ENCODE assay signal across 16 mouse cellular contexts in the genomic region with DNA sequence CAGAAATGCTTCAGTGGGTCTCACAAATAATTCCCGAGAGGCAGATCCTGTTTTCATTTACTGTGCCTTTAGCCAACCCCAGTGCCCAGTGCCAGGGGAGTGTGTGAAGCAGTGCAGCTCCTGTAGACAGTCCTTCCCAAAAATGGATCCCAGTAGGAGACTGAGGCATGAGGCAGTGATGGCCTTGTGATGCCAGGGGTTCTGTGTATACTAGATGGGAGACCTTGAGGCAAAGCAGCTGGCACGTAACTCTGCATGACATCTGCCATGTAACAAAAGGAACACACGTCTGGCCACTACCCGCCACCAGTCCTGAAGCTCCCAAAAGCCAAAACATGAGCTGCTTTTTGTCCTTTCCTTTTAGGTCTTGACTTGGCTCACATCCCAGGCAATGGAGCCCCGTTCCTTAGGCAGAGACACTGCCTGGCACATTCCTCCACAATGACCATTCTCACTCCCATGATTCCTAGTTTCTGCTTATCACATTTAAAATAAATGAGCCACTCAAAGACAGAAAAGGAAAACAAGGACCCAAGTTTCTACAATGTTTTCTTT. TPM values are rescaled to one million over a fixed set of nuclear protein-coding genes. Genes with fewer than 3 reads are reported as not detected.
DNase-seq lines count a peak whose midpoint lies in the region; ATAC-seq and TF ChIP-seq lines count a peak whose summit lies in the region.
"Had no signal": no experiment of that assay in that cellular context is flagged by ENCODE, and none has a peak within 500 bp of the region (broad histone marks: within the 10 kb centered on the region; RNA-seq: fewer than 3 reads in every experiment).

No protein-coding gene starts in this region.

- no peak for TF ChIP-seq CTCF in lung, postnatal 0 days (IDR thresholded peaks at IDR 0.05)

- no peaks in the 10 kb centered on the region for H3K9me3 ChIP-seq in heart, embryonic 16.5 days (replicated peaks; ENCODE audit: control insufficient read depth, low read length)
- no peaks in the 10 kb centered on the region for H3K9me3 ChIP-seq in lung, postnatal 0 days (ENCODE audit: low read length)
- H3K9me3 ChIP-seq: embryonic facial prominence, embryonic 15.5 days; neural tube, embryonic 12.5 days had no signal

- no peak overlapping the region for H3K4me3 ChIP-seq in heart, embryonic 16.5 days (ENCODE audit: low read length)
- H3K4me3 ChIP-seq in lung, postnatal 0 days (ENCODE audit: low read depth, low read length): no peak overlapping the region
- H3K4me3 ChIP-seq: embryonic facial prominence, embryonic 15.5 days; neural tube, embryonic 12.5 days had no signal

- H3K4me1 ChIP-seq in heart, embryonic 16.5 days (ENCODE audit: control insufficient read depth, insufficient read depth, low read length): peaks cover 12% of the 10 kb centered on the region
- H3K4me1 ChIP-seq in lung, postnatal 0 days (ENCODE audit: insufficient read depth, low read depth, low read length): no peaks in the 10 kb centered on the region
- H3K4me1 ChIP-seq: embryonic facial prominence, embryonic 15.5 days; neural tube, embryonic 12.5 days had no signal

- no peak for TF ChIP-seq EP300 in lung, postnatal 0 days (IDR thresholded peaks at IDR 0.05)

- H3K9ac ChIP-seq in heart, embryonic 16.5 days (ENCODE audit: low read length): no peak overlapping the region
- H3K9ac ChIP-seq in lung, postnatal 0 days (replicated peaks; ENCODE audit: low read depth): no peak overlapping the region
- H3K9ac ChIP-seq: embryonic facial prominence, embryonic 15.5 days; neural tube, embryonic 12.5 days had no signal

- H3K27ac ChIP-seq in heart, embryonic 16.5 days (ENCODE audit: low read length): peak overlapping the region; percentile 84
- no peak overlapping the region for H3K27ac ChIP-seq in lung, postnatal 0 days (ENCODE audit: low read length)
- H3K27ac ChIP-seq: embryonic facial prominence, embryonic 15.5 days; neural tube, embryonic 12.5 days had no signal

- DNase-seq in cerebellum, postnatal 10 days: peak; percentile 44 to 45
- no peak for DNase-seq in cerebellum, adult 9-11 months
- DNase-seq in heart, adult 11 months: no peak
- DNase-seq in lung, postnatal 0 days (ENCODE audit: low spot score): peak; percentile 17
- no peak for DNase-seq in lung, adult 18-20 months
- peak; percentile 54 for DNase-seq in Muller cell, postnatal 12 days (ENCODE audit: inconsistent ontology term)
- DNase-seq in right cerebral cortex, postnatal 4 days: no peak
- DNase-seq: cerebellum, adult 18-20 months; kidney, adult 9 months; kidney, postnatal 4 days; left cerebral cortex, postnatal 4 days had no signal

- WGBS in heart, embryonic 16.5 days: 31% methylated on average over 5 of the region's 5 CpGs
- 51% methylated on average over 5 of the region's 5 CpGs for WGBS in lung, postnatal 0 days

- no peaks in the 10 kb centered on the region for H3K27me3 ChIP-seq in heart, embryonic 16.5 days (ENCODE audit: control insufficient read depth, insufficient read depth, low read length)
- no peaks in the 10 kb centered on the region for H3K27me3 ChIP-seq in lung, postnatal 0 days (replicated peaks; ENCODE audit: insufficient read depth, low read length)
- H3K27me3 ChIP-seq: embryonic facial prominence, embryonic 15.5 days; neural tube, embryonic 12.5 days had no signal

- H3K36me3 ChIP-seq in heart, embryonic 16.5 days (ENCODE audit: control insufficient read depth, insufficient read depth): no peaks in the 10 kb centered on the region
- no peaks in the 10 kb centered on the region; the same call in 1 of the 2 replicates for H3K36me3 ChIP-seq in lung, postnatal 0 days (ENCODE audit: insufficient read depth, low read length)
- H3K36me3 ChIP-seq: embryonic facial prominence, embryonic 15.5 days had no signal

- 0 out of 2 replicates have a peak overlapping the region, but pooled peaks have one; percentile 16 for H3K4me2 ChIP-seq in heart, embryonic 16.5 days (ENCODE audit: low read depth, low read length)
- H3K4me2 ChIP-seq in lung, postnatal 0 days (replicated peaks; ENCODE audit: low read depth, low read length): no peak overlapping the region
- H3K4me2 ChIP-seq: embryonic facial prominence, embryonic 15.5 days; liver, embryonic 11.5 days; neural tube, embryonic 12.5 days had no signal

- ATAC-seq in heart, embryonic 16.5 days (replicated peaks; ENCODE audit: extremely low read depth, insufficient read depth, low FRiP score): peak; percentile 49
- no peak for ATAC-seq in lung, postnatal 0 days
- ATAC-seq: midbrain, embryonic 16.5 days had no signal

RNA-seq across cellular contexts. Expression of a gene that starts 17.4 kb away (rescaled TPM):
- polyA plus RNA-seq in heart, embryonic 16.5 days (2015; fragmentation: Nextera tagmentation; extraction: Ambion mirVana): 15.6 and 18.1 TPM in 2 replicates
- polyA plus RNA-seq in lung, postnatal 0 days (2015; fragmentation: Nextera tagmentation; extraction: Ambion mirVana): 12.2 and 13.5 TPM in 2 replicates

RNA-seq across cellular contexts. Expression of a gene that starts 32.1 kb away (rescaled TPM):
- 63.0 and 65.7 TPM in 2 replicates for polyA plus RNA-seq in heart, embryonic 16.5 days (2015; fragmentation: Nextera tagmentation; extraction: Ambion mirVana)
- polyA plus RNA-seq in lung, postnatal 0 days (2015; fragmentation: Nextera tagmentation; extraction: Ambion mirVana): 46.5 and 46.6 TPM in 2 replicates

RNA-seq across cellular contexts. Expression of a gene that starts 32.6 kb away (rescaled TPM):
- 28.0 and 30.7 TPM in 2 replicates for polyA plus RNA-seq in heart, embryonic 16.5 days (2015; fragmentation: Nextera tagmentation; extraction: Ambion mirVana)
- polyA plus RNA-seq in lung, postnatal 0 days (2015; fragmentation: Nextera tagmentation; extraction: Ambion mirVana): 22.9 and 26.8 TPM in 2 replicates

Comparison
In these comparisons a context has a peak if more than half of its experiments do, and no peak if none do; other contexts are left out.
1. DNase-seq: peak in cerebellum, postnatal 10 days (2 of 2), lung, postnatal 0 days (single experiment) and Muller cell, postnatal 12 days (single experiment); none in cerebellum, adult 9-11 months (single experiment), heart, adult 11 months (single experiment), lung, adult 18-20 months (0 of 2) and right cerebral cortex, postnatal 4 days (single experiment).